Mouse (Mus musculus): ENCODE data around the gene Pigm.

DNA sequence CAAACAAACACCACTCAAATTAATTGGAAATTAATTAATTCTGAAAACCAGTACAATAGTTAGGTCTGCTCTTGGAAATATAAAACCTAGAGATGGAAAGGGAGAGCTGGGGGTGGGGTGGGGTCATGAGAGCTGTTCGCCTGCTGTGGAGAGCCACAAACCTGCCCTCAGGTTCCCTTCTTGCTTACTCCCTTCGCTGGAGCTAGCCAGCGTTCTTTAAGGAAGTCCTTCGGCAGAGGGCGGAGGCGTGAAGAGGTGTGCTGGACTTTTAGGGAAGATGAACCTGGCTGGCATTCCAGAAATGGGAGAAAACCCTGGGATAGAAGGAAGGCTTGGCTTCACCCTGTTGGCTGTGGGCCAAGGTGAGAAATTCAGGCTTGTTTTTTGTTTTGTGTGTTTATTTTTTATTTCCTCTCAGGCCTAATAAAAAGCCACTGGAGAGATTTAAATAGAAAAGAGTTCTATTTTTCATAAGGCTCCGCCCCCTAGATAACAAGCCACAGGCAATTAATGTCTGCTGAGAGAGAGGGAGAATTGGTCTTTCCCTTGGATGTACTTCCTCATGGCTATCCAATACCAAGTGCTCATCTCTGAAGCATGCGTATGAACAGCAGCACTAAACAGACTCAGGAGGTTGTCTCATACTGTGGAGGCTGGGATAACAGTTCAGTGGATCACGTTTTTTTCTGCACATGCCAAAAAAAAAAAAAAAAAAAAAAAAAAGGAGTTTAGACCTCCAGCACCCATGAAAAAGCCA lies 20.8 kb downstream of the Pigm start:
- TF ChIP-seq CTCF (conservative IDR thresholded peaks at IDR 0.05; ENCODE audit: low read length) (no peak), POU5F1 (IDR thresholded peaks at IDR 0.05; ENCODE audit: borderline replicate concordance, low read length) (no peak)
